Mouse (Mus musculus): ENCODE results near the gene Edf1. TPM values are rescaled to one million over a fixed set of nuclear protein-coding genes. Genes with fewer than 3 reads are reported as not detected.

Edf1 gene
- total RNA-seq, 2 experiments from 2014 or later: 200 to 212 TPM

DNA sequence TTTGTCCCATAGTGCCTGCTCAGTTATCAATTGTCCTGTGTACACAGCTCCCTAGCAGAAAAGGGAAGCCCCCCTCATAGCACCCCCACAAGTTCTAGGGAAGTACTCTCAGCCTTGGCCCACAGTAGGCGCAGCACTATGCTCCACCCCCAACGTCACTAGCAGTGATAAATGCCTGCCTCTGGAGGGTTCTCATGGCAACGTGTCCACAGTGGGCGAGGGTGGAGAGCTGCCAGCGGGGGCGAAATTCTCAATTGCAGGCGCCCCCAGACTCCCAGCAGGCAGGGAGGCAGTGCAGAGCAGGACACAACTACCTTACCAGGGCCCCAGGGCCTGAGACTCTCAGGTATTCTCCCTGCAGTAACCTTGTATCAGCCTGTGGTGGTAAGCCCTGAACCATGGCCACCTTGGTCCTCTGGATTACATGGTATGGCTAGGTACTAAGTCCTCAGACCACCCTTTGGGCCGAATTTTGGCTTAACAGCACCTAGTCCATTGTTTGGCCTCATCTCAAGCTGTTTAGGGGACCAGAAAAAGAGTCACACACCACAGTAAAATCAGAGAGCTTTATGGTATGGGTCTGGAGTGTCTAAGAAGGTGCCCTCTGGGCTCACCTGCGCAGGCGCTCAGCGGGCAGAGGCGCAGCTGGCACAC, 24.9 kb downstream of the Edf1 start:
- peak; percentile 84 to 87 for DNase-seq

DNA sequence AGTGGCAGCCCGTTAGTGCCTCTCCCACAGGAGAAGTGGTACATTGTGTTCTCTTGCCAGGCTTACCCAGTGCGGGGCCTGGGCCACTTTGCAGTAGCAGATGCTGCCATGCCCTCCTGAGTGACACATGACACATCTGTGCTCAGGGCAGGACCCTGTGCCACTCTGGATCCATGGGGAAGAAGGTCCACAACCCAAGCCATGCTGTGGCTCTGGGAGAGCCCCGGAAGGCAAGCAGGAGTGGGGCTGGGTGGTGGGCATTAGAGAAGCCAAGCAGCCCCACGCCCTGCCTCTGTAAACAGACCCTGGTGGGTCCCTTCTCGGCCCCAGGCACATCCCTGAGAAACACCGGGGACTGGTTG, 25.5 kb downstream of the Edf1 start:
- no peak for DNase-seq

DNA sequence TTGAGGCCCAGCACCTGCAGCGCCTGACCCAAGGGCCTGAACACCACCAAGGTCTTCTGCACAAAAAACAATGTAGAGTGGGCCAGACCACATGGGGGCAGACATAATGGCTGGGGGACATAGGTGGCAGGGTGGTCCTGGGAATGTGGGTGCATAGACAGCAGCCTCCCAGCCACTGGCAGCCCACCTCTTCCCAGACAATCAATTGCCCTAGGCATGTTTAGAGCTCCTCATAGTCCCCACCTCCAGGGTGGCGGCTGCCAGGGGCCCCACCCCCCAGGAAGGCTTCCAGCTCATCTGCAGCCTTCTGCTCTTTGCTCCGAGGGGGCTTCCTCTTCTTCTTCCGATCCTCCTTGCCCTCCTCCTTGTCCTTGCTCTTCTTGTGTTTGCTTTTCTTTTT, 25.9 kb downstream of the Edf1 start:
- no peak for DNase-seq

DNA sequence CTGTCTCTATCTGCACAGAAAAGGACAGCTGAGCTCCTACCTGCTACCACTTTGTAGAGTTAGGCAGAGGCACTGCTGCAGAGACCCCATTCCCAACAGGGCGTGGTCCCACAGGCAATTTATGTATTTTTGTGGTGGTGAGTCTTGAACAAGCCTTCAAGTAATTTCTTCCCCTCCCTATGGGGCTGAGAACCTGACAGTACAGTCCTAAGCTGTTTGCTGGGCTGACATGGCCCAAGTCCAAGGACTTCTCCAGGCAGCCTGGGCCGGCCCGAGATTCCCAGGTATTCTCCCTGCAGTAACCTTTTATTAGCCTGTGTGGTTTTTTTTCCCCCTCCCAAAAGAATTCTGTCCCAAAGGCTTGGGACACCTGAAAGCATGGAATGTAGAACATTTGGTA, 26.5 kb downstream of the Edf1 start:
- no peak for DNase-seq

DNA sequence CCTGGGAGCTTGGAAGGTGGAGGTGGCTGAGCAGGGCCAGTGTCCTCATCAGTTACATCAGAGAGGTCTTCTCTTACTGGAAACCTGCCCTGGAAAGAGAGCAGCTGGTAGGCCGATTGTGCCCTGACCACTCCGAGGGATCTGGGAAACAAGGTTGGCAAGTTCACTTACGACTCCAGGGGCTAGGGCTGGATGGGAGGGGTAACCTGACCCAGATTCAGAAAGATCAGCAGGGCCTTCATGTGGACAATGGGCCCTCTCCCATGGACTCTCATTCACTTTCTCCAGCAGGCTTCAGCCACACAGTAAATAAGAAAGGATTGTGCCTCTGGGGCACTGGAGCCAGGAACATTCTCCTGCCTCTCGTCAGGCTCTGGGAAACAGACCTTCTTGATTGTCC, 27.2 kb downstream of the Edf1 start:
- DNase-seq: no peak

DNA sequence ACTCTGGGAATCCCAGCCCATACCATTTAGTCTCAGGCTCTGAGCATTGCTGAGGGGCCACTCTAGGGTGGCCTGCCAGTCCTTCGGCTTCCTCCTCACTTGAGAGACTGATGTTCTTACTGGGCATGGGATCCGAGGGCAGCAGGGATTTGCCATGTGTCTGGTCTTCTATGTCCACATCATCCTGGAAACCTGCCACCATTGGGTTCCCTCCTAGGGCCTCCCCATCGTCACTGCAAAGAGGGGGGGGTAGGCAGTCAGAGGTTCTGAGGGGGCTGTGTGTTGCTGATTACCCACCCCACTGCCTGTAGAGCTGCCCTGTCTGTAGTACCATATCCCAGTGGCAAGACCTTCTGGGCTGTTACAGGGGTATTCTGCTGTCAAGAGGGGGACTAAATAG, 28.0 kb downstream of the Edf1 start:
- no peak for DNase-seq

DNA sequence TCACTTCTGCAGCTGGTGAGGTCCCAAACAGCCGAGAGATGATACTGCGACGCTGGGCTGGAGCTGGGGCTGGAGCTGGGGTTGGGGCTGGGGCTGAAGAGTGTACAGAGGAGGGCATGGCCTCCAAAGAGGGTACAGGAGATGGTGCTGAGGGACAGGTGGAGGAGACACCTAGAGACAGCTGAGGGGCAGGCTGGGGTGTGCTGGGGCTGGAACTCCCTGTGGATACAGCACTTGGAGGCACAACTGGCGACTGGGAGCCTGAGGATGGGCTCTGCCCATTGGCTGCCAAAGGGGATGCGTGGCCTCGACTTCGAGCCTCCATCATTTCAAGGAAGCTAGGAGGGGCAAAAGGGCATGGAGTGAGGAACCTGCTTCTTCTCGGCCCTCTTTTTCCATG, 29.6 kb downstream of the Edf1 start:
- no peak for DNase-seq

DNA sequence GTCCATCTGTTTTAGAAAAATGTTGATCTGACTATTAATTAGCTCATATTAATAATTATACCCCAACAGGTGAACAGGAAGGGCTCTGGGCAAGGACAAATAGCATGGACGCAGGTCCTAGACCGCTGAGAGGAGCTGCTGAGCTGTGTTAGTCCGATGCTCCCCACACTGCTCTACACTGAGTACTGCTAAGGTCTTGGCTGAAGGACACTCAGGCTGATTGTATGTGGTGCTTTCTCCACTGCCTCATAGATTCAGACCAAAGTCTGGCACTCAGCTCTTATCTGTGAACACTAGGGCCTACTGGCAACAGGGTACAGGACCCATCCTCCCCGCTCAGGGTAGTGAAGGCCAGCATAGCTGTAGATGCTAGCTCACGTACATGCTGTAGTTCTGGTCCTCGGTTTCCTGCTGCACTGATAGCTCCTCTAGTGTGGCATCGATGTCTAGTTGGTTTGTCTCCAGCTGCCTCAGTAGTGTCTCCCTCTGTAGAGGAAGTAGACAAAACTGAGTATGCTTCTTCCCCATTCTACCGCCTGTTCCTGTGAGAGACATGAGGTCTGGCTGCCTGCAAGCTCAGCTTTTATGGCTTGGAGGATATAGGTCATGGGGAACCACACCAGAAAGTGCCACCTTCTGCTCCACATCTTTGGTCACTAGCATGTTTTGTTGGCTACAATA, 30.7 kb downstream of the Edf1 start:
- DNase-seq: no peak

DNA sequence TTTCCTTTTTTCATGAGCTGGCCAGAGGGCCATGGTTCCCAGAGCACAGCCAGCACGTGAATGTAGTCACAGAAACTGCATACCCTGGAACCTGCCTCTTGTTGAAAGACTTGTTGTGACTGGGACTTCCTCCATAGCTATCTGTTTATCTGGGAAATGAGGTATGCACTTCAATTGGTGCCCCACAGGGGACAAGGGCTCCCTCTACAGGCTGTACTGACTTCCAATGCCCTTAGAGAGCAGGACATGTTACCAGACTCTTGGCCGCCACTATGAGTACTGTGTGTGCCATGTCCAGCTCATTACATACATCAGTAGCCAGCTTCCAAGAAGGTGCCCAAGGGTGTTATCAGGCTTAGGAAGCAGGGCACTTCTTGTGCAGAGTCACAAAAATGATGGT, 34.2 kb downstream of the Edf1 start:
- no peak for DNase-seq

DNA sequence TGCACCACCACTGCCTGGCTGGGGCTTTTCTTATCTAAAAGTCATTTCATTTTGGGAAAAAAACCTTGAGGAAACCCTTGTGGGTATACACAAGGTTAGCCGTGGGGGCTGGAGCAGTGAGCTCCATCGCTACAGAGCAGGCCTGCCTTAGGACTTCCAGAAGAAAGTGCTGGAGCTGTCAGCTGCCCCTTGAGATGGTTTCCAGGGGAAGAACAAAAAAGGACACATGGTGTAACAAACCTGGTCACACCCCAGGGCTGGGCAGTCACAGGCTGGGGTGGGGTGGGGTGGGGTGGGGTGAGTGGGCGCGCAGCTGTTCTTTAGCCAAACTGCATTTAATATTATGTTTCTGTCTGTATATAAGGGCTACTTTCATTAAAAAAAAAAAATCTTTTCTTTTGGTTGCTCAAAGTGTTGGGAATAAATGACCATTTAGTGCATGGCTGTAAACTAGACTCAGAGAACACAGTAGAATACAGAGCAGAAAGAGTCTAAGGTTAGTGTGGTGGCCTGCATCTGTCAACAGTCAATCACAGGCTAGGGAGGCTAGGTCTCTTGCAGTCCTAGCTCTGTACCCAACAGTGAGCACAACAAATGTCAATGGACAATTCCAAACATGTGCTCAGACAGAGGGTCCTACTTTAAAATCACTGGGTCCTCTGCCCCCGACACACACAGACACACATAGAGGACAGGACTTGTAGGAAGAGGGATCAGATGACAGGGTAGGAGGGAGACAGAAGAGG, 39.3 kb downstream of the Edf1 start:
- no peak for DNase-seq

DNA sequence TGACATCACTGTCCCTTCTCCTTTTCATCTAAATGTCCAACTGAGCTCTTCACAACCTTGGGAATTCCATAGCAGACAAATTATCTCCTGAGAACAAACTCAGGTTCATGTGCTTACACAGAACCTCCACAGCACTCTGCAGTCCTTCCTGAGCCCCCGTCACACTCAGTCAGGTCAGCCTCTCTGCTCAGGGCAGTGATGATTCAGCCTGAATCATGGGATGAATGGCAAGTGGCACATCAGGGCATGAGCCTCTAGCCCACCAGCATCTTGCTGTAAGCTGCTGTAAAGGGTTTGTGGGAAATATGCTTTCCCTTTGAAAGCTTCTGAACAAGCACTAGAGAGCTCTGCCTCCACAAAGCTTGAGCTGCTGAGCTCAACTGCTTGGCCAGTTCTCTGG, 41.1 kb downstream of the Edf1 start:
- DNase-seq: no peak

DNA sequence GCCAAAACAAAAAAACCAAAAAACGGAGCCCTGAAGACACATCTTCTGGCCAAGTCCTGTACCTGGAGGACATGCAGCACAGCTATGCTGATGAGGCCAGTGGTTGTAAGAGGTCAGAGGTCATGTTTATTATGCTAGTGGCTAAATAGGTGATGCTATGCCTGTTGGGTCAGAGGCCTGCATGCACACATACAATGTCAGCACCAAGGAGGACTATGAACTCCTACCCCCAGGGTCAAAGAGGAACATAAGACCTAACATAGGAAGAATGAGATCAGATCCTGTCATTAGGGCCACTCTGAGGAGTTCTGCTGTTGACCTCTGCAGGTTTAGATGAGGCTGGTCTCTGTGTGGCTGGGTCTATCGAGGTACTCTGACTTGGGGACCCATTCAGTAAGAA, 42.4 kb downstream of the Edf1 start:
- DNase-seq: no peak

DNA sequence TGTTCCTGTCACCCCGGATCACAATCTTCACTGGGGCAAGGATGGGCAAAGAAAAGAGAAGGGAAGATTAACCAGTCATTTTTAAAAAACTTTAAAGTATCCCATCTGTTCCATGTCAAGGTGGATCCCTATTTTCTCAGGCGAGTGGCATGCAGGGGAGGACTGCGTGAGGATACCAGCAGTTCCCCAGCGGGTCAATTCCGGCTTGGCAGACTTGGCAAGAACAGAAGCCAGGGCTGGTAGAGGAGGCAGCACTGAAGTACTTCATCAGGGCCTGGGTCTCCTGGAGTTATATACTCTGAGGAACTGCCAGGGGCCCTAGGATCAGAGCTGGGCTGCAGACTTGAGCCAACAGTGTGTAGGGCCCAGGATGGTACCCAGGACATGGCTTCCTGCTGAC, 44.9 kb downstream of the Edf1 start:
- no peak for DNase-seq

DNA sequence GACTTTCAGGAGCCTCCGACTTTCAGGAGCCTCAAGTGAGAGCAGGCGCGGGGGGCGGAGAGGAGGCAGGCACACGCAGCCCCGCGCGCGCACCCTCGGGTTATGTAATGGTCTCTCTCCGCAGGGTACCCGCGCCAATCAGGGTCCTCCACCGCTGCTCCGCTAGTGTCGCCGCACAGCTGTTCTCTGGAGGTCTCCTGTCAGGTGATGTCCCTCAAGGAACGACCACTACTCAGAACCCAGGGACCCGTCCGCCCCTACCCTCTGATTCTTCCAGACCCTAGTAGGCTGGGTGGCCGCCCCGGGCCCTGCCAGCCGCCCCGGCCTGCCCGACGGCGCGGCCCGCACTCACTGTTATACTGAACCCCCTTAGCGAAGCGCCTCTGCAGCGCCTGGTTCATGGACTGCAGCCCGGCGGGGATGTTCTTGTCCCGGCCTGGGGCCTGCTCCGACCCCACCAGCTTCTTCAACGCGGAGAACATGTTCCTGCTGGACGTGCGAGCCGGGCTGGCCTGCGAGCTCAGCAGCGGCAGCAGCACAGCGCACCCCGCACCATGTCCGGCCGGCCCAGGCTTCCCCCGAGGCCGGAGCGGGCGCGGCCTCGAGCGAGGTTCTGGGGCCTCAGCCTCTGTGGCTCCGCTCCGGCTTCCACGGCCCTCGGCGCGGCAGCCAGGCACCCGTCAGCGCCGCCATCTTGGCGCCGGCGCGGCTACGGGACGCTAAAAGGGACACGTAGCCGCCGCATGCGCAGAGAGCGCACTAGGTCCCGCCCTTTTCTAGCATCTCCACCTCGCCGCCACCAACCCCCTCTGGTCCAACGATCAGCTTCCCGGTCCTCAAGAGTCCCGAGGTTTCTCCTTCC, 50.3 kb downstream of the Edf1 start, which contains the start of gene Rabl6:
Rabl6 (minus strand) TSS at position 761 of the 862 bp plus-strand sequence.
- peak; percentile 88 to 92 for DNase-seq

DNA sequence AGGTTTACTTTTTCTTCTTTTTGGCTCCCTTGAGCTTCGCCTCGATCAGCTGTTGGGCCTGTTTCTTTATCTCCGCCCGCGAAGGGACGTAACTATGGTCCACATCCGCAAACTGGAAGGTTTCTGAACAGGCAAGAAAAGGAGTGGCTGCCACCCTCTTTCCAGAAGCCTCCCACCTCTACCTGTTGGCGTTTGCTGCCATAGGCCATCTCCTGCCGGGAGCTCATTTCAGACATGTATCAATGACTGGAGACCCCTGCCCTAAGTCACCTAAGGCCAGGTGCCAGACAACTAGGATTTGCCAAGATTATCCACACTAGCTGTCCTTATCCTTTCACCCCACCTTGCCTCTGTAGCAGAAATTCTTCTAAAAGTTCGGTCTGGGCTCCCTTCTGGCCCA, 51.0 kb downstream of the Edf1 start:
- no peak for DNase-seq

Other genes with a start within 250 kb of the Edf1 start
- 100 to 1,000 TPM; 420 to 431 TPM for gene Grin1, start 238.7 kb upstream of the Edf1 start, total RNA-seq (2021)
- gene Man1b1, start 225.5 kb upstream of the Edf1 start, total RNA-seq (2021): 10 to 100 TPM; 50.6 to 52.3 TPM
- 10 to 100 TPM; 26.1 to 38.4 TPM for gene Dpp7, start 201.5 kb upstream of the Edf1 start, total RNA-seq (2021)
- 10 to 100 TPM; 10.8 to 13.8 TPM for gene Uap1l1, start 192.2 kb upstream of the Edf1 start, total RNA-seq (2021)
- 1 to 10 TPM; 3.7 to 4.6 TPM for gene Sapcd2, start 185.5 kb upstream of the Edf1 start, total RNA-seq (2021)
- gene Entpd2, start 162.0 kb upstream of the Edf1 start, total RNA-seq (2021): 10 to 100 TPM; 14.9 to 16.1 TPM
- gene Npdc1, start 158.5 kb upstream of the Edf1 start, total RNA-seq (2021): 100 to 1,000 TPM; 422 to 431 TPM
- gene Fut7, start 134.6 kb upstream of the Edf1 start, total RNA-seq (2021): under 1 TPM; 0.87 to 0.94 TPM
- gene Abca2, start 129.1 kb upstream of the Edf1 start, total RNA-seq (2021): 100 to 1,000 TPM; 147 to 167 TPM
- under 1 TPM in 1 of 2 experiments, not detected in 1; 0.66 TPM for gene Clic3, start 101.0 kb upstream of the Edf1 start, total RNA-seq (2021)
- gene Paxx, start 96.8 kb upstream of the Edf1 start, total RNA-seq (2021): 10 to 100 TPM; 46.2 to 62.8 TPM
- gene Ptgds, start 87.8 kb upstream of the Edf1 start, total RNA-seq (2021): 100 to 1,000 TPM; 435 to 800 TPM
- gene Lcn12, start 63.9 kb upstream of the Edf1 start, total RNA-seq (2021): not detected
- gene Fbxw5, start 57.1 kb upstream of the Edf1 start, total RNA-seq (2021): 100 to 1,000 TPM; 115 to 116 TPM
- 1 to 10 TPM in 1 of 2 experiments, under 1 TPM in 1; 0.88 to 1.5 TPM for gene C8g, start 56.1 kb upstream of the Edf1 start, total RNA-seq (2021)
- gene Traf2, start 10.9 kb upstream of the Edf1 start, total RNA-seq (2021): 10 to 100 TPM; 11.9 to 12.6 TPM
- gene Mamdc4, start 17.0 kb downstream of the Edf1 start, total RNA-seq (2021): 1 to 10 TPM; 3.1 to 3.2 TPM
- gene Phpt1, start 17.4 kb downstream of the Edf1 start, total RNA-seq (2021): 10 to 100 TPM; 62.5 to 68.3 TPM
- 100 to 1,000 TPM in 1 of 2 experiments, 10 to 100 TPM in 1; 96.4 to 117 TPM for gene Ajm1, start 23.9 kb downstream of the Edf1 start, total RNA-seq (2021)
- gene Rabl6, start 50.7 kb downstream of the Edf1 start, total RNA-seq (2021): 100 to 1,000 TPM; 142 to 155 TPM
- gene Ccdc183, start 59.8 kb downstream of the Edf1 start, total RNA-seq (2021): not detected
- gene Tmem141, start 64.2 kb downstream of the Edf1 start, total RNA-seq (2021): 10 to 100 TPM; 13.1 to 16.6 TPM
- gene Fcna, start 70.2 kb downstream of the Edf1 start, total RNA-seq (2021): under 1 TPM; 0.32 to 0.43 TPM
- not detected for gene Lcn8, start 95.3 kb downstream of the Edf1 start, total RNA-seq (2021)
- gene Lcn5, start 100.1 kb downstream of the Edf1 start, total RNA-seq (2021): not detected
- not detected for gene Lcn6, start 118.9 kb downstream of the Edf1 start, total RNA-seq (2021)
- not detected for gene Lcn10, start 124.9 kb downstream of the Edf1 start, total RNA-seq (2021)
- not detected for gene Obp2a, start 142.2 kb downstream of the Edf1 start, total RNA-seq (2021)
- gene Bmyc, start 148.9 kb downstream of the Edf1 start, total RNA-seq (2021): 10 to 100 TPM; 82.1 to 87.9 TPM
- under 1 TPM in 1 of 2 experiments, not detected in 1; 0.85 TPM for gene Obp2b, start 179.2 kb downstream of the Edf1 start, total RNA-seq (2021)
- gene Lcn3, start 207.7 kb downstream of the Edf1 start, total RNA-seq (2021): not detected
- not detected for gene Lcn11, start 219.2 kb downstream of the Edf1 start, total RNA-seq (2021)
- gene Gm13539, start 224.4 kb downstream of the Edf1 start, total RNA-seq (2021): not detected

Measured in layer of hippocampus, postnatal 36 days (tissue).